Mouse (Mus musculus) heart, embryonic 10.5 days (tissue): ENCODE measurements around the gene Dgat2. TPM values are rescaled to one million over a fixed set of nuclear protein-coding genes. Genes with fewer than 3 reads are reported as not detected.

ENCODE experiments used
- DNase-seq: peaks from one replicate; pipeline ENCODE4 v3.0.0-alpha.2; 2017; ENCODE audit warnings: low spot score
- H3K27ac ChIP-seq: fragments of 300-500 bp; sonication (generic); 2 replicates; pipeline ENCODE4 v1.5.1; 2016; ENCODE audit warnings: mild to moderate bottlenecking
- H3K27me3 ChIP-seq: fragments of 300-500 bp; sonication (generic); 2 replicates; pipeline ENCODE4 v1.6.1; 2016; ENCODE audit warnings: mild to moderate bottlenecking; ENCODE audit not compliant: poor library complexity, insufficient read depth, severe bottlenecking
- H3K36me3 ChIP-seq: fragments of 300-500 bp; sonication (generic); 2 replicates; pipeline ENCODE4 v1.6.1; 2016; ENCODE audit warnings: mild to moderate bottlenecking, moderate library complexity
- H3K4me1 ChIP-seq: fragments of 300-500 bp; sonication (generic); 2 replicates; pipeline ENCODE4 v1.6.1; 2016; ENCODE audit warnings: mild to moderate bottlenecking
- H3K4me3 ChIP-seq: fragments of 300-500 bp; sonication (generic); 2 replicates; pipeline ENCODE4 v1.5.1; 2016; ENCODE audit warnings: mild to moderate bottlenecking, moderate library complexity
- H3K9me3 ChIP-seq: fragments of 300-500 bp; sonication (generic); 2 replicates; pipeline ENCODE4 v1.6.1; 2016; ENCODE audit warnings: mild to moderate bottlenecking, moderate library complexity
- WGBS: fragments of 180-500 bp; shearing (Covaris S2); methylation state at CpG from one replicate; pipeline ENCODE4 v1.1.7; 2016; 5-methylcytosine and 5-hydroxymethylcytosine counted together
- polyA plus RNA-seq: library from polyadenylated mRNA; unstranded; fragments of >200 nt; fragmentation: Nextera tagmentation; extraction: Ambion mirVana; gene quantifications from 2 replicates; pipeline ENCODE4 v1.2.1, GENCODE M21; 2016

The Dgat2 gene
- polyA plus RNA-seq, 1 experiment from 2014 or later, result 24.3 TPM

DNA sequence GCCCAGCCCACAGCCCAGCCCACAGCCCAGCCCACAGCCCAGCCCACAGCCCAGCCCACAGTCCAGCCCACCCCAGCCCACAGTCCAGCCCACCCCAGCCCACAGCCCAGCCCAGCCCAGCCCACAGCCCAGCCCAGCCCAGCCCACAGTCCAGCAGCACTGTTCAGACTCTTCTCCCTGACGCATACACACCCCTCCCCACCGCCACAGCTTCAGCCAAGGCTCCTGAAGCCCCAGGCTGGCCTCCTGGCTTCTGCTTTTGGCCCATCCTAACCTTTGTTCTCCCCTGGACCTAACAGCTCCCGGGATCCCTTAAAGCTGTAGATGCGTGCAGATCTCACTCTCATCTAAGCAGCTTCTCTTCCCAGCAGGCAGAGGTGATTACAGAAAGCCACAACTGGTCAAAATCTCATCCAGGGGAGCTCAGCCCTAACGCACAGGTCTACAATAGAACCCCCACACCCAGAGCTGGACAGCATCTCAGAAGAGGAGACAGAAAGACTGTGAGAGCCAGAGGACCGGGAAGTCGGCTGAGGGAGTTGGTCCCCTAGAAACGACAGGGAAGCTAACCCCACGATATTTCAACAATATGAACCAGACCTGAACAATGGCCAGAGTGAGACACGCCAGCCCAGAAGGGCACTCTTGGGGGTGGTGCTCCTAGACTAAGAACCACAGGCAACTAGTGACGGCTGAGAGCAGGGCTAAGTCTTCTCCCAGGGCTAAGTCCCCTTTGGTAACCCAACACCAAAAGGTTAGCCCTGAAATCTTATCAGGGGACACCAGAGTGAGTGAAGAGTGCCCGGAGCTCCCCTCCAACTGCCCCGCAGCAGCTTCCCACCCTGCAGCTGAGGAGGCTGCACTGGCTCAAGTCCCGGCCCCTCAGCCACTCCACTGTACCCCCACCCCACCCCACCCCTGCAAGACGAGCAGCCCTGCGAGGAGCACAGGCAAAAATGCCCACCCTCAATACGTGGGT lies 26.9 kb downstream of the Dgat2 start:
- 6% methylated on average over 17 of the region's 17 CpGs for WGBS
- Histone ChIP-seq H3K4me3 (peak overlapping the region; percentile 47), H3K4me1 (peaks cover 67% of the 10 kb centered on the region), H3K27ac (peak overlapping the region; percentile 85), H3K9me3 (no peaks in the 10 kb centered on the region), H3K36me3 (no peaks in the 10 kb centered on the region), H3K27me3 (no peaks in the 10 kb centered on the region)
- DNase-seq, result peak; percentile 93

DNA sequence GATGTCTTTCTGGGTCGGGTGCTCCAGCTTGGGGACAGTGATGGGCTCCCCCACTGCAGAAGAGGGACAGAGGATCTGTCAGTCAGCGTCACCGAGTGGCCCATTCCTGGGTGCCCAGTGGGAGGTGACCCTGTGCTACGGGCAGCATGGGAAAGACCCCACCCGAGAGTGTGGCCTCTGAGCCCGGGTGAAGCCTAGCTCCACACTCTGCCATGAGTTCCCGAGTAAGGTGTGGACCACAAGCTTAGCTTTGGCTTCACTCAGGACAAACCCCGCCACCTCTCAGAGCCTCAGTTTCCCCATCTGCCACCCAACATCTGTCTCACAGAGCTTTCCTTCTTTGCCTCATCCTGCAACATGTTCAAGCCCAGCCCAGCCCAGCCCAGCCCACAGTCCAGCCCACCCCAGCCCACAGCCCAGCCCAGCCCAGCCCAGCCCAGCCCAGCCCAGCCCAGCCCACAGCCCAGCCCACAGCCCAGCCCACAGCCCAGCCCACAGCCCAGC lies 27.8 kb downstream of the Dgat2 start:
- 49% methylated on average over 8 of the region's 8 CpGs for WGBS
- no peak overlapping the region for H3K27ac ChIP-seq
- peak; percentile 83 for DNase-seq
- no peaks in the 10 kb centered on the region for H3K9me3 ChIP-seq
- H3K27me3 ChIP-seq, result no peaks in the 10 kb centered on the region
- peaks cover 61% of the 10 kb centered on the region for H3K4me1 ChIP-seq
- no peak overlapping the region; the same call in 1 of the 2 replicates for H3K4me3 ChIP-seq
- H3K36me3 ChIP-seq, result no peaks in the 10 kb centered on the region

DNA sequence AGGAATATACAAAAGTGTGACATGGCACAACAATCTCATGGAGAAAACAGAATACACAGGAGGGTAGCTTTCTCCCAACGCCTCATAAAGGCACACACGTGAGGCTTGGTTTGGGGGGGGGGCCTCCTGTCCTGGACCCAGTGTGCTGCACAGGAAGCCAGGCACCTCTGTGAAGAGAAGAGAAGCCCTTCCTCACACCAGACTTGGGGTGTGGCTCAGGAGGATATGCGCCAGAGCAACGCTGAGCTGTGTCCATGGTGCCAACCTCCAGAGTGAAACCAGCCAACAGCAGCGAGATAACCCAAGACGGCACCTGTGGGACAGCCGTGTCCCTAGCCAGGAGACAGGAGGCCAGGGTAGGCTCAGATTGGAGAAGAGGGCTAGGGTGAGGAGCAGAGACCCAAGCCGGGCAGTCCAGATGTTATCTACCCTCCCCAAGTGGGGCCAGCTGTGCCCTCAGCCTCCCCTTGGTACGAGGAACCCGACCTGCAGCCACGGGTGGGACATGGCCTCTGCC lies 28.8 kb downstream of the Dgat2 start:
- peaks cover 52% of the 10 kb centered on the region for H3K4me1 ChIP-seq
- H3K27ac ChIP-seq, result no peak overlapping the region
- no peak overlapping the region for H3K4me3 ChIP-seq
- H3K9me3 ChIP-seq, result no peaks in the 10 kb centered on the region
- DNase-seq, result no peak
- no peaks in the 10 kb centered on the region for H3K36me3 ChIP-seq
- 90% methylated on average over 11 of the region's 11 CpGs for WGBS
- H3K27me3 ChIP-seq, result no peaks in the 10 kb centered on the region

DNA sequence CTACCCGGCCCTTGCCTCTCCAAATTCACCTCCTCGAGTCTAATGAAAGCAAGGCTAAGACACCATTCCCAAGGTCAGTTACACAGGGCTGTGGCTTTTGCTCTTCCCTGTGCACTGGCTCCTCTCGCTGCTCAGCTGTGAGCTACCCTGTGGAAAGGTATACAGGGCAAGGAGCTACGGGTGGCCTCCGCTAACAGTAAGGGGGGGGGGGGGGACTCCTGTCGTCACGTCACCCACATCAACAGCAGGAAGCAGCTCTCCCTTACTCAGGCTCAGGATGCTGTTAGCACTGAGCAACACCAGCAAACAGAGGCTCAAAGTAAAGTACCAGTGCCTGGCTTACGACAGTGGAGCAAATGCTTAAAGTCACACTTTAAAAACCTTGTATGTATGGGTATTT lies 29.8 kb downstream of the Dgat2 start:
- Histone ChIP-seq H3K4me3 (no peak overlapping the region), H3K27ac (no peak overlapping the region), H3K36me3 (no peaks in the 10 kb centered on the region), H3K4me1 (peaks cover 44% of the 10 kb centered on the region), H3K9me3 (no peaks in the 10 kb centered on the region), H3K27me3 (no peaks in the 10 kb centered on the region)
- WGBS, result 45% methylated on average over 8 of the region's 8 CpGs
- DNase-seq, result no peak

DNA sequence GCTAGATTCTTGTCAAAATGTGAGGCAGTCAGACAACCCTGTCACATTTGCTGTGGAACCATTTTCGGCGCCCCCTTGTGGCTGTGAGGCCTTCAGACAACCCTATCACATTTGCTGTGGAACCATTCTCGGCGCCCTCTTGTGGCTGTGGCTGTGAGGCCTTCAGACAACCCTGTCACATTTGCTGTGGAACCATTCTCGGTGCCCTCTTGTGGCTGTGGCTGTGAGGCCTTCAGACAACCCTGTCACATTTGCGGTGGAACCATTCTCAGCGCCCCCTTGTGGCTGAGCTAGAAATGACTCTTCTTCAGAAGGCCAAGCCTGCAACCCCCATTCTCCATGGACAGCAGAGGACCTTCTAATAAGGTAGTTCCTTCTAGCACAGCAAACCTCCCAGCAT lies 31.2 kb downstream of the Dgat2 start:
- H3K9me3 ChIP-seq, result no peaks in the 10 kb centered on the region
- peaks cover 38% of the 10 kb centered on the region for H3K4me1 ChIP-seq
- peak; percentile 98 for DNase-seq
- 0 out of 2 replicates have a peak overlapping the region, but pooled peaks have one; percentile 16 for H3K27ac ChIP-seq
- no peaks in the 10 kb centered on the region for H3K36me3 ChIP-seq
- WGBS, result 6% methylated on average over 7 of the region's 7 CpGs
- H3K27me3 ChIP-seq, result no peaks in the 10 kb centered on the region
- H3K4me3 ChIP-seq, result no peak overlapping the region

- WGBS, result 54% methylated on average over 1 of the region's 1 CpGs
- Histone ChIP-seq H3K4me1 (peaks cover 43% of the 10 kb centered on the region), H3K9me3 (no peaks in the 10 kb centered on the region), H3K36me3 (no peaks in the 10 kb centered on the region), H3K4me3 (no peak overlapping the region), H3K27me3 (no peaks in the 10 kb centered on the region), H3K27ac (no peak overlapping the region)
- DNase-seq, result no peak
Measured at GRCm38 (mm10) chr7:99149017-99149416, 33.5 kb downstream of the Dgat2 start.

- no peaks in the 10 kb centered on the region for H3K27me3 ChIP-seq
- peaks cover 34% of the 10 kb centered on the region for H3K4me1 ChIP-seq
- H3K27ac ChIP-seq, result no peak overlapping the region
- H3K36me3 ChIP-seq, result no peaks in the 10 kb centered on the region
- no peak for DNase-seq
- no peak overlapping the region for H3K4me3 ChIP-seq
- 79% methylated on average over 7 of the region's 7 CpGs for WGBS
- no peaks in the 10 kb centered on the region for H3K9me3 ChIP-seq
Measured at GRCm38 (mm10) chr7:99147494-99147893, 35.0 kb downstream of the Dgat2 start.

GRCm38 (mm10) chr7:99146906-99147305 lies 35.6 kb downstream of the Dgat2 start:
- Histone ChIP-seq H3K4me1 (peaks cover 38% of the 10 kb centered on the region), H3K9me3 (no peaks in the 10 kb centered on the region), H3K27ac (no peak overlapping the region), H3K36me3 (no peaks in the 10 kb centered on the region), H3K27me3 (no peaks in the 10 kb centered on the region), H3K4me3 (no peak overlapping the region)
- DNase-seq, result no peak
- 64% methylated on average over 7 of the region's 7 CpGs for WGBS

DNA sequence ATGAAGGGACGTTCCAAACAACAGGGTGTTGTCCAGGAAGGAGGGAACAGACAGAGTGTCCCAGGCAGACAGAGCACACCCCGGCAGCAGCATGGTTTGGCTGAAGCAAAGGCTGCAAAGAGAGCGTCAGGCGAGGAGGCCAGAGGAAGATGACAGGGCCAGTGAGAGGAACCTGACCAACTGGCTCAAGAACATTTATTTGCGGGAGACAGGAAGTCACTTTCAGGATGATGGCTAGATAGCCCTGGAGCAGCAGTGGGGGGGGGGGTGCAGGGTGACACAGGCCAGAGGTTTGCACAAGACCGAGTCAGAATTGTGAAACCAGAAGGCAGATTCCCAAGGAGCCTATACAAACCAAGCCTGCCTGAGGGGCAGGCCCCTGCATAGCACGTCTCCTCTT lies 36.5 kb downstream of the Dgat2 start:
- 0 out of 2 replicates have a peak overlapping the region, but pooled peaks have one; percentile 16 for H3K27ac ChIP-seq
- DNase-seq, result no peak
- H3K9me3 ChIP-seq, result no peaks in the 10 kb centered on the region
- H3K27me3 ChIP-seq, result no peaks in the 10 kb centered on the region
- H3K36me3 ChIP-seq, result no peaks in the 10 kb centered on the region
- no peak overlapping the region for H3K4me3 ChIP-seq
- WGBS, result 50% methylated on average over 7 of the region's 7 CpGs
- peaks cover 39% of the 10 kb centered on the region for H3K4me1 ChIP-seq

- no peaks in the 10 kb centered on the region for H3K36me3 ChIP-seq
- H3K27me3 ChIP-seq, result no peaks in the 10 kb centered on the region
- H3K4me3 ChIP-seq, result no peak overlapping the region
- H3K4me1 ChIP-seq, result peaks cover 44% of the 10 kb centered on the region
- WGBS, result 65% methylated on average over 11 of the region's 11 CpGs
- no peak overlapping the region for H3K27ac ChIP-seq
- DNase-seq, result no peak
- H3K9me3 ChIP-seq, result no peaks in the 10 kb centered on the region
Measured at GRCm38 (mm10) chr7:99144616-99145015, 37.9 kb downstream of the Dgat2 start.

DNA sequence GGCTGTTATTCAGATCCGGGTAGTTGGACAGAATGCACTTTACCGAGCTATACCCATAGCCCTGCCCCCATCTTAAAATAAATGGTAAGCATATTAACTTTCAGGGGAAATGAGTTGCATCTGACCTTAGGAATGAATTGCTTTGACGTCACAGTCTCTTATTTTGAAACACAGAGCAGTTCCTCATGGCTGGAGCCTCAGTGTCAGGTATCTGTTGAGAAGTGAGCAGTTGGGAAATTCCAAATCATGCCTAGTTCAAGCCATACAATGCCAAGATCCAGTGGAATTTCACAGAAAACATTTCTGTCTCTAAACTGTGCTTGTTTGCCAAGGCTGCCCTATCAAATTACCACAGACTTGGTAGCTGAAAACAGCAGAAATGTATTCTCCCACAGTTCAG lies 39.3 kb downstream of the Dgat2 start:
- no peaks in the 10 kb centered on the region for H3K9me3 ChIP-seq
- DNase-seq, result no peak
- H3K36me3 ChIP-seq, result no peaks in the 10 kb centered on the region
- H3K27ac ChIP-seq, result no peak overlapping the region
- peaks cover 51% of the 10 kb centered on the region for H3K4me1 ChIP-seq
- WGBS, result 69% methylated on average over 3 of the region's 3 CpGs
- H3K4me3 ChIP-seq, result no peak overlapping the region
- H3K27me3 ChIP-seq, result no peaks in the 10 kb centered on the region

GRCm38 (mm10) chr7:99141919-99142606 lies 40.5 kb downstream of the Dgat2 start:
- Histone ChIP-seq H3K4me3 (peak overlapping the region; percentile 90), H3K4me1 (peaks cover 45% of the 10 kb centered on the region), H3K9me3 (no peaks in the 10 kb centered on the region), H3K27ac (peak overlapping the region; percentile 69; the same call in 1 of the 2 replicates), H3K27me3 (no peaks in the 10 kb centered on the region), H3K36me3 (no peaks in the 10 kb centered on the region)
- no peak for DNase-seq
- 34% methylated on average over 12 of the region's 12 CpGs for WGBS
